Mouse (Mus musculus): Measurements from ENCODE around the gene Tex10. TPM values are rescaled to one million over a fixed set of nuclear protein-coding genes. Genes with fewer than 3 reads are reported as not detected.
A peak's percentile ranks its signal among the peaks of the same experiment; 100 is the strongest.
"Not testable (repeated sequence)": the region's sequence is repeated elsewhere in the genome, so short reads cannot be mapped to it uniquely, and the experiment has no call there.

The Tex10 gene
- total RNA-seq, 2 experiments from 2014 or later, result 25.4 to 25.7 TPM

- intact Hi-C loops (cut with DNase I), result loop anchor here (5.0 to 10.0 kb wide), 2 partner anchors 903 to 970 kb away; no protein-coding TSS in a partner anchor
Measured at GRCm38 (mm10) chr4:48407350-48408039, 65.8 kb downstream of the Tex10 start.

GRCm38 (mm10) chr4:48405724-48406491 is 67.4 kb downstream of the Tex10 start:
- DNase-seq (ENCODE audit: low spot score in 2 of 2), result not testable (repeated sequence)
- intact Hi-C loops (cut with DNase I), result loop anchor here (5.0 to 10.0 kb wide), 2 partner anchors 901 to 969 kb away; no protein-coding TSS in a partner anchor

More at GRCm38 (mm10) chr4:48407350-48408039, 65.8 kb downstream of the Tex10 start:
- peak; percentile 64 to 70 for DNase-seq (ENCODE audit: low spot score in 2 of 2)

GRCm38 (mm10) chr4:48403066-48403640 is 70.1 kb downstream of the Tex10 start:
- intact Hi-C loops (cut with DNase I), result loop anchor here (10.0 kb wide), 1 partner anchor 898 kb away; no protein-coding TSS in a partner anchor
- no peak for DNase-seq (ENCODE audit: low spot score in 2 of 2)

GRCm38 (mm10) chr4:48396949-48397348 is 76.3 kb downstream of the Tex10 start:
- no peak for DNase-seq (ENCODE audit: low spot score in 2 of 2)
- intact Hi-C loops (cut with DNase I), result no loop called here

- no peak for DNase-seq (ENCODE audit: low spot score in 2 of 2)
- intact Hi-C loops (cut with DNase I), result loop anchor here (5.0 kb wide), 1 partner anchor 65 kb away; no protein-coding TSS in a partner anchor
Measured at GRCm38 (mm10) chr4:48382506-48382905, 90.8 kb downstream of the Tex10 start.

- peak; percentile 80 to 90 for DNase-seq (ENCODE audit: low spot score in 2 of 2)
- intact Hi-C loops (cut with DNase I), result loop anchor here (1.0 to 5.0 kb wide), 2 partner anchors 64 to 156 kb away; no protein-coding TSS in a partner anchor
Measured at GRCm38 (mm10) chr4:48380940-48381339, 92.3 kb downstream of the Tex10 start.

Other genes starting within 250 kb of the Tex10 start
- 10 to 100 TPM; 34.4 to 39.2 TPM for gene Erp44, start 193.9 kb downstream of the Tex10 start, total RNA-seq (2021)
- gene Invs, start 193.7 kb downstream of the Tex10 start, total RNA-seq (2021), result 10 to 100 TPM; 10.7 to 15.1 TPM
- 10 to 100 TPM; 25.3 to 26.5 TPM for gene Msantd3, start 66.5 kb upstream of the Tex10 start, total RNA-seq (2021)
- 100 to 1,000 TPM; 118 to 124 TPM for gene Tmeff1, start 111.7 kb upstream of the Tex10 start, total RNA-seq (2021)
- gene Cavin4, start 190.1 kb upstream of the Tex10 start, total RNA-seq (2021), result 1 to 10 TPM; 1.5 to 2.2 TPM

Data from left cerebral cortex, postnatal 25 days (tissue).